Mouse (Mus musculus) liver, postnatal 0 days (tissue): ENCODE results near the gene Fgf15. TPM values are rescaled to one million over a fixed set of nuclear protein-coding genes. Genes with fewer than 3 reads are reported as not detected.

Experiments
- ATAC-seq: fragments of 200-750 bp; cut with Nextera tagmentation; 2 replicates; pipeline ENCODE4 v1.8.0; 2017; ENCODE audit warnings: mild to moderate bottlenecking, moderate library complexity
- DNase-seq: peaks from one replicate; pipeline ENCODE4 v3.0.0-alpha.2; 2016
- H3K27ac ChIP-seq: fragments of 300-500 bp; sonication (generic); 2 replicates; pipeline ENCODE4 v1.5.1; 2014; ENCODE audit warnings: antibody characterized with exemption, moderate library complexity, mild to moderate bottlenecking, low read depth
- H3K27me3 ChIP-seq: fragments of 300-500 bp; sonication (generic); 2 replicates; pipeline ENCODE4 v1.6.1; 2014; ENCODE audit warnings: low read length, control low read depth, mixed read lengths; ENCODE audit not compliant: insufficient read depth
- H3K36me3 ChIP-seq: fragments of 300-500 bp; sonication (generic); replicated peaks from 2 replicates; pipeline ENCODE4 v1.6.1; 2014; ENCODE audit warnings: mild to moderate bottlenecking, control low read depth, low read length, moderate library complexity, mixed read lengths; ENCODE audit not compliant: insufficient read depth
- H3K4me1 ChIP-seq: fragments of 300-500 bp; sonication (generic); 2 replicates; pipeline ENCODE4 v1.6.1; 2014; ENCODE audit warnings: antibody characterized with exemption, mild to moderate bottlenecking, control low read depth; ENCODE audit not compliant: insufficient read depth
- H3K4me2 ChIP-seq: fragments of 300-500 bp; sonication (generic); 2 replicates; pipeline ENCODE4 v1.6.1; 2014; ENCODE audit warnings: low read depth, mild to moderate bottlenecking, low read length, moderate library complexity, mixed read lengths
- H3K4me3 ChIP-seq: fragments of 300-500 bp; sonication (generic); 2 replicates; pipeline ENCODE4 v1.5.1; 2014; ENCODE audit warnings: low read depth, low read length
- H3K9ac ChIP-seq: fragments of 300-500 bp; sonication (generic); replicated peaks from 2 replicates; pipeline ENCODE4 v1.6.1; 2014; ENCODE audit warnings: mild to moderate bottlenecking, moderate library complexity
- H3K9me3 ChIP-seq: fragments of 300-500 bp; sonication (generic); 2 replicates; pipeline ENCODE4 v1.6.1; 2016; ENCODE audit warnings: mild to moderate bottlenecking, control low read depth, low read length, mixed read lengths
- CTCF ChIP-seq: sonication (generic); IDR thresholded peaks from 2 replicates; pipeline ENCODE4 v1.5.1; 2016; ENCODE audit warnings: antibody characterized with exemption, low read depth
- EP300 ChIP-seq: IDR thresholded peaks from 2 replicates; pipeline ENCODE4 v1.6.1; 2016; ENCODE audit warnings: antibody characterized with exemption, low read depth, mild to moderate bottlenecking
- WGBS: fragments of 180-500 bp; shearing (Covaris S2); extraction: QIAGEN DNeasy Blood & Tissue Kit; methylation state at CpG from one replicate; pipeline ENCODE4 v1.1.7; 2014; ENCODE audit not compliant: insufficient replicate concordance; 5-methylcytosine and 5-hydroxymethylcytosine counted together
- polyA plus RNA-seq: library from polyadenylated mRNA; unstranded; fragments of >200 nt; fragmentation: Nextera tagmentation; extraction: Ambion mirVana; gene quantifications from 2 replicates; pipeline ENCODE4 v1.2.1, GENCODE M21; 2015

Fgf15 gene
- polyA plus RNA-seq, 1 experiment from 2014 or later: not detected

DNA sequence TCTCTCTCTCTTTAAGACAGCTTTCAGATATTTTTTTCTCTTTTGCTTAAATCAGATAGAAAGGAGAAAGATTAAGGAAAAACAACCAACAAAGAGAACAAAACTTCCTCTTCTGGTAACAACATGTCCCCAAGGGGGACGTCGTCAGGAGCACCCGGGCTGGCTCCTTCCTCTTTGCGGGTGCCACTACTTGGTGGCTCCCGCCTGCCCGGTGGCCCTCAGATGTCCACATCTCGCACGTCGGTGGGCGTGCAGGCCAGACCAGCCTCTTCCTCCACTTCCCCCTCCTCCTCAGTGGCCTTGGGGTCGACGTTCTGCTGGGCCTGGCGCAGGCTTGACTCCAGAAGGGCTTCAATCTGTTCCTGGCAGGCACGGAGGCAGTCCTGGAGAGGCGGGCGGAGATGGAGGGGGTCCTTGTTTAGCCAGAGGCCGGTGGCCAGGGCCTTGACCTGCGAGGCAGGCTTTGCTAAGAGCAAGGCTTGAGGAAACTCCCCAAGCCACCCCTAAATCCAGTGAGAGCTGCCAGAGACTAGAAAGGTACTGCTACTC lies 36.1 kb downstream of the Fgf15 start:
- no peaks in the 10 kb centered on the region for H3K9me3 ChIP-seq
- DNase-seq (no peak), ATAC-seq (no peak)
- no peak overlapping the region for H3K9ac ChIP-seq
- H3K4me1 ChIP-seq: peaks cover 12% of the 10 kb centered on the region
- 42% methylated on average over 18 of the region's 18 CpGs for WGBS
- no peak overlapping the region for H3K4me3 ChIP-seq
- H3K27ac ChIP-seq: peak overlapping the region; percentile 49
- TF ChIP-seq CTCF (no peak), EP300 (no peak)
- H3K36me3 ChIP-seq: no peaks in the 10 kb centered on the region
- peak overlapping the region; percentile 18; the same call in 1 of the 2 replicates for H3K4me2 ChIP-seq
- no peaks in the 10 kb centered on the region for H3K27me3 ChIP-seq

DNA sequence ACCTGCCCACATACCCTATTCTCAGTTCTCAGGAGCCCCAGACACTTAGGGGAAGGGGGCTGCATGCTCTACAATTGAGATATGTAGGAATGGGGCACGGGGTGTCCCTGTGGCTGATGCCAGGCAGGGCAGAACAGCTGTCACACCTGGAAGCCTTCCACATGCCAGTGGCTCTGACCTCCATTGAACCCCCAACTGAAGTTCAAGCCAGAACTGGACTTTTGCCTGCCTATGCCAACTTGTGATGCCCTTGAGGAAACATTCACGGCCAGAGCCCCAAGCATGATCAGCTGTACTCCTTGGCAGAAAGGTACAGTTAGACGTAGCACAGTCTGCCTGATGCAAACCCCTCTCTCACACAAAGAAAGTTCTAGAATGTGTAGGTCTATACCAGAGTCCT lies 37.0 kb downstream of the Fgf15 start:
- no peaks in the 10 kb centered on the region for H3K36me3 ChIP-seq
- ATAC-seq: no peak
- no peaks in the 10 kb centered on the region for H3K9me3 ChIP-seq

DNA sequence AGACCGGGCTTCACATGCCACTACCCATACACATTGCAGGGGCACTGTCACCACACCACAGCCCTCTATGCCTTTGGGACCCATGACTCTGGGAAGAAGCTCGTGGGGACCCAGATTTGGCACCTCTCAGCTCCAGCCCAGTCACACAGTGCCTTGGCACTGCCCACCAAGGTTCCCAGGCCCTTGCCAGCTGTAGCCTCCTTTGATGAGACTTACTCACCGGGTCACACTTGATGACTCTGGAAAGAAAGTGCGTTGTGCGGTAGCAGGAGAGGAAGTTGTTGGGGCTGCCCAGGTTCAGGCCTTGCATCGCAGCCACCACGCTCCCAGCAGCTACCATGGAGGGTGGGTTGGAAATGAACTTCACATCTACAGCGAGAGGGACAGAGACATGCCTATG lies 37.5 kb downstream of the Fgf15 start:
- no peak for ATAC-seq

More for the DNA sequence above, 37.0 kb downstream of the Fgf15 start:
- Histone ChIP-seq H3K4me3 (no peak overlapping the region), H3K27me3 (peaks cover 8% of the 10 kb centered on the region), H3K9ac (no peak overlapping the region), H3K27ac (no peak overlapping the region), H3K4me1 (peaks cover 8% of the 10 kb centered on the region), H3K4me2 (no peak overlapping the region)
- 87% methylated on average over 3 of the region's 3 CpGs for WGBS
- no peak for DNase-seq
- TF ChIP-seq EP300 (no peak), CTCF (no peak)

DNA sequence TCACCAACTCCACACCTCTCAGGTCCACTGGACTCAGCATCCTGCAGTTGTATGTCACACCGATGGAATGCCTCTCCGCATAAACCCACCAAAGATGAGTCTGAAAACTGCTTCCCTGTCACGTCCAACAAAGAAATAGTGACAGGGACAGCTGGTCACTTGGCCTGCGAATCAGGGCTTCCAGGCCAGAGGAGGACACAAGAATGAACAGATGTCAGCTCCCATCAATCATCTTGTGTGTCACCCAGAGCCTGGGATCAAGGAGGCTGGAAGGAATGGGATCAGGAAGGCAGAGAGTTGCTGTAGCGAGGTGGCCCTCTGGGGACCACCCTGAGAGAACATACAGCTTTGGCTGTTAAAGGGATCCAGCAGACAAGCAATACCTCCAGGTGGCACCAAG lies 38.6 kb downstream of the Fgf15 start:
- ATAC-seq: no peak
- TF ChIP-seq CTCF (no peak), EP300 (no peak)
- no peak overlapping the region for H3K9ac ChIP-seq
- WGBS: 82% methylated on average over 5 of the region's 5 CpGs
- H3K27me3 ChIP-seq: peaks cover 24% of the 10 kb centered on the region
- no peak for DNase-seq
- no peak overlapping the region for H3K4me2 ChIP-seq
- H3K4me1 ChIP-seq: peaks cover 10% of the 10 kb centered on the region
- no peaks in the 10 kb centered on the region for H3K36me3 ChIP-seq
- H3K4me3 ChIP-seq: no peak overlapping the region
- H3K9me3 ChIP-seq: no peaks in the 10 kb centered on the region
- H3K27ac ChIP-seq: no peak overlapping the region

More for the DNA sequence above, 37.5 kb downstream of the Fgf15 start:
- no peak overlapping the region for H3K4me2 ChIP-seq
- H3K9ac ChIP-seq: no peak overlapping the region
- H3K27ac ChIP-seq: no peak overlapping the region
- WGBS: 65% methylated on average over 8 of the region's 8 CpGs
- H3K4me1 ChIP-seq: peaks cover 8% of the 10 kb centered on the region
- TF ChIP-seq EP300: no peak
- TF ChIP-seq CTCF: no peak
- no peaks in the 10 kb centered on the region for H3K36me3 ChIP-seq
- DNase-seq: no peak
- no peak overlapping the region for H3K4me3 ChIP-seq
- H3K9me3 ChIP-seq: no peaks in the 10 kb centered on the region
- peaks cover 13% of the 10 kb centered on the region for H3K27me3 ChIP-seq

DNA sequence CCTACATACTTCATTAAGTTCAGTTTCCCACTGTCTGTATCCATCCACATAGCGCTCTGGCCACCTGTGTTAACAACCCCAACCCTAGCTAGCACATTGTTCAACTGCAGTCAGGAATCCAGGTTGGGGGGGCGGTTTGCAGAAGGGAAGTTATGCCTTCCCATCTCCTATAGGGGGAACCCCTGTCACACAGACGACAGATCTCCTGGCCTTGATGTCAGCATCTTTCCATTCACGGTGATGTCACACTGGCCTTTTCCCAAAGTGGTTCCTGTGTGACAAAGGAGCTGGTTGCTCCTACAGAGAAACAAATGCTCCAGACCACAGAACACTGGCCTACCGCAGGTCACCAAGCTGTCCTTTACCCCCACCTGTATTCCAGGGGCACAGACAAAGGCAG lies 39.2 kb downstream of the Fgf15 start:
- DNase-seq: no peak
- Histone ChIP-seq H3K36me3 (no peaks in the 10 kb centered on the region), H3K27me3 (peaks cover 30% of the 10 kb centered on the region), H3K4me1 (peaks cover 14% of the 10 kb centered on the region), H3K4me3 (no peak overlapping the region), H3K4me2 (no peak overlapping the region), H3K9ac (no peak overlapping the region), H3K9me3 (no peaks in the 10 kb centered on the region), H3K27ac (no peak overlapping the region)
- TF ChIP-seq EP300 (no peak), CTCF (peak; percentile 63)
- WGBS: 68% methylated on average over 5 of the region's 5 CpGs
- no peak for ATAC-seq

DNA sequence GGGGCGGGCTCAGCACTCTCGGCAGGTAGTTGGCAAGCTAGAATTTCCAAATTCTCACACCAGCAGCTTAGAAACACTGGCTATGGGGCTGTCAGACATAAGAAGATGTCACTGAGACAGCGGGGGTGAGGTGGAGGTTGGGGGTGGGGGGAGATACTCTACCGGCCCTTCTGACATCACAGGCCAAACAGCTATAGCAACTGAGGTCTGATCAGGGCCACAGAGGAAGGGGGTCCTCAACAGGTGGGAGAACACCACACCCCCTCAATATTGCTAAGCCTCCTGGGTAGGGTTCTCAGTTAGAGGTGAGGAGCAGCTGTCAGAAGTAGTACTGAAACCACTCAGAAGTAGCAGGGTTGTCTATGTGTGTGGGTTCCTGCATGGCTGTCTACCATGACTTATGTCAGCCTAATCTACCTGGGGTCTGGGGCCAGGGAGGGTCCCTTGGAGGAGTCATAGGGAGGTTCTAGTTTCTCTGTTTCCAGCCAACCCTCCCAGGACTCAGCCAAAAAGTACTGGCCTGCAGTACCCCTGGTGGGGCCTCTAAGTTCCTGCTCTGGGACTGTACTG lies 40.1 kb downstream of the Fgf15 start:
- DNase-seq (no peak), ATAC-seq (no peak)
- no peak overlapping the region for H3K4me3 ChIP-seq
- no peaks in the 10 kb centered on the region for H3K9me3 ChIP-seq
- H3K4me2 ChIP-seq: no peak overlapping the region
- peaks cover 39% of the 10 kb centered on the region for H3K27me3 ChIP-seq
- TF ChIP-seq EP300 (no peak), CTCF (no peak)
- H3K4me1 ChIP-seq: peaks cover 19% of the 10 kb centered on the region
- H3K9ac ChIP-seq: no peak overlapping the region
- H3K36me3 ChIP-seq: no peaks in the 10 kb centered on the region
- WGBS: 73% methylated on average over 4 of the region's 4 CpGs
- no peak overlapping the region for H3K27ac ChIP-seq
